Mouse (Mus musculus): ENCODE data around the gene Plppr5. TPM values are rescaled to one million over a fixed set of nuclear protein-coding genes. Genes with fewer than 3 reads are reported as not detected.

Gene Plppr5
- total RNA-seq (2014; fragmentation: Nextera tagmentation) (not detected in 2 replicates), total RNA-seq (2017) (not detected in 2 replicates)

GRCm38 (mm10) chr3:117574529-117575252 lies at the start of gene Plppr5:
Gene Plppr5, plus strand, starts transcription at chr3:117574836.
- ATAC-seq (replicated peaks; ENCODE audit: low FRiP score, low TSS enrichment, poor library complexity, severe bottlenecking), result no peak

GRCm38 (mm10) chr3:117549899-117550298 lies 24.7 kb upstream of the Plppr5 start:
- no peak for ATAC-seq (replicated peaks; ENCODE audit: low FRiP score, low TSS enrichment, poor library complexity, severe bottlenecking)

GRCm38 (mm10) chr3:117550526-117550925 lies 24.1 kb upstream of the Plppr5 start:
- no peak for ATAC-seq (replicated peaks; ENCODE audit: low FRiP score, low TSS enrichment, poor library complexity, severe bottlenecking)

GRCm38 (mm10) chr3:117556972-117557371 lies 17.7 kb upstream of the Plppr5 start:
- no peak for ATAC-seq (replicated peaks; ENCODE audit: low FRiP score, low TSS enrichment, poor library complexity, severe bottlenecking)

- no peak for ATAC-seq (replicated peaks; ENCODE audit: low FRiP score, low TSS enrichment, poor library complexity, severe bottlenecking)
Measured at GRCm38 (mm10) chr3:117575253-117575927, 754 bp downstream of the Plppr5 start.

GRCm38 (mm10) chr3:117575928-117576254 lies 1.3 kb downstream of the Plppr5 start:
- ATAC-seq (replicated peaks; ENCODE audit: low FRiP score, low TSS enrichment, poor library complexity, severe bottlenecking), result no peak

- no peak for ATAC-seq (replicated peaks; ENCODE audit: low FRiP score, low TSS enrichment, poor library complexity, severe bottlenecking)
Measured at GRCm38 (mm10) chr3:117577349-117577748, 2.7 kb downstream of the Plppr5 start.

GRCm38 (mm10) chr3:117582628-117583027 lies 8.0 kb downstream of the Plppr5 start:
- no peak for ATAC-seq (replicated peaks; ENCODE audit: low FRiP score, low TSS enrichment, poor library complexity, severe bottlenecking)

- no peak for ATAC-seq (replicated peaks; ENCODE audit: low FRiP score, low TSS enrichment, poor library complexity, severe bottlenecking)
Measured at GRCm38 (mm10) chr3:117602404-117602803, 27.8 kb downstream of the Plppr5 start.

GRCm38 (mm10) chr3:117603458-117603857 lies 28.8 kb downstream of the Plppr5 start:
- no peak for ATAC-seq (replicated peaks; ENCODE audit: low FRiP score, low TSS enrichment, poor library complexity, severe bottlenecking)

- no peak for ATAC-seq (replicated peaks; ENCODE audit: low FRiP score, low TSS enrichment, poor library complexity, severe bottlenecking)
Measured at GRCm38 (mm10) chr3:117606383-117606782, 31.7 kb downstream of the Plppr5 start.

- ATAC-seq (replicated peaks; ENCODE audit: low FRiP score, low TSS enrichment, poor library complexity, severe bottlenecking), result no peak
Measured at GRCm38 (mm10) chr3:117611453-117611852, 36.8 kb downstream of the Plppr5 start.

- ATAC-seq (replicated peaks; ENCODE audit: low FRiP score, low TSS enrichment, poor library complexity, severe bottlenecking), result no peak
Measured at GRCm38 (mm10) chr3:117614856-117615255, 40.2 kb downstream of the Plppr5 start.

GRCm38 (mm10) chr3:117625257-117626001 lies 50.8 kb downstream of the Plppr5 start:
- ATAC-seq (replicated peaks; ENCODE audit: low FRiP score, low TSS enrichment, poor library complexity, severe bottlenecking), result no peak

- no peak for ATAC-seq (replicated peaks; ENCODE audit: low FRiP score, low TSS enrichment, poor library complexity, severe bottlenecking)
Measured at GRCm38 (mm10) chr3:117628799-117629198, 54.2 kb downstream of the Plppr5 start.

GRCm38 (mm10) chr3:117630332-117630731 lies 55.7 kb downstream of the Plppr5 start:
- ATAC-seq (replicated peaks; ENCODE audit: low FRiP score, low TSS enrichment, poor library complexity, severe bottlenecking), result no peak

GRCm38 (mm10) chr3:117648612-117649011 lies 74.0 kb downstream of the Plppr5 start:
- no peak for ATAC-seq (replicated peaks; ENCODE audit: low FRiP score, low TSS enrichment, poor library complexity, severe bottlenecking)

- ATAC-seq (replicated peaks; ENCODE audit: low FRiP score, low TSS enrichment, poor library complexity, severe bottlenecking), result no peak
Measured at GRCm38 (mm10) chr3:117664316-117664715, 89.7 kb downstream of the Plppr5 start.

- ATAC-seq (replicated peaks; ENCODE audit: low FRiP score, low TSS enrichment, poor library complexity, severe bottlenecking), result no peak
Measured at GRCm38 (mm10) chr3:117679189-117679588, 104.6 kb downstream of the Plppr5 start.

GRCm38 (mm10) chr3:117684640-117685039 lies 110.0 kb downstream of the Plppr5 start:
- ATAC-seq (replicated peaks; ENCODE audit: low FRiP score, low TSS enrichment, poor library complexity, severe bottlenecking), result no peak

All from megakaryocyte-erythroid progenitor cell, adult 5-6 weeks (primary cell).